Mouse (Mus musculus): ENCODE measurements at regions not wholly inside any gene's neighbourhood (a gene's known extent, or its start where the extent isn't known, plus 50 kb on each side); places are given as distances from the start of the nearest gene placed in this dataset.

DNA sequence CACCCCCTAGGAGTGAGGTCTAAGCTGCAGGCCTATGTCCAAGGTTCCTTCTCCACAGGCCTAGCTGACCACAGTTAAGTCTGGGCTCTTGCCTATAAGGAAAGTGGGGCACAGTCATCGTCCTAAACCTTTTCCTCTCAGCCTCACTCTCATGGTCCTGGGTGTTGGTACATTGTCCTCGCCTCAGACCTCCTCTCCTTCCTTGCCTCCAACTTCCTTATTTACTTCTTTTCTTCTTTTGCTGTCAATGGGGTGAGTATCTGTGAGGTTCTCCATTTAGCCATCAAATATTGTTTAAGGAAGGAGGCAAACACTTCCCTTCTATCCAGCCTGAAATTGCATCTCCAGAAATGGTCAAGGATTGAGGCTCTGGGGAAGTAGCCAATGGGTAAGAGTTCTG is 554.2 kb downstream of the Ccdc171 start:
- no peak for TF ChIP-seq EP300 (optimal IDR thresholded peaks at IDR 0.05)
- no peak for TF ChIP-seq CTCF (IDR thresholded peaks at IDR 0.05; ENCODE audit: low read depth)

Data from stomach, postnatal 0 days (tissue).